Mouse (Mus musculus) common myeloid progenitor, adult 5-6 weeks (primary cell): ENCODE data around the gene Chl1. TPM values are rescaled to one million over a fixed set of nuclear protein-coding genes. Genes with fewer than 3 reads are reported as not detected.

Experiments
- ATAC-seq: replicated peaks from 2 replicates; pipeline ENCODE4 v1.8.0; 2016; ENCODE audit warnings: low read depth, mild to moderate bottlenecking, moderate TSS enrichment, inconsistent platforms; ENCODE audit not compliant: poor library complexity, severe bottlenecking
- total RNA-seq: library from RNA; stranded (forward); fragments of 200-1000, 187-1606 nt; gene quantifications from 2 replicates; pipeline ENCODE4 v1.2.3, GENCODE M21; 2017

Gene Chl1
- total RNA-seq, 1 experiment from 2014 or later = not detected

- ATAC-seq = 0 out of 2 replicates have a peak, but pooled peaks have one; percentile 36
Measured at GRCm38 (mm10) chr6:103753891-103754290, 243.5 kb downstream of the Chl1 start.

- no peak for ATAC-seq
Measured at GRCm38 (mm10) chr6:103766830-103767229, 256.4 kb downstream of the Chl1 start.

GRCm38 (mm10) chr6:103781058-103781457, 270.7 kb downstream of the Chl1 start:
- no peak for ATAC-seq

GRCm38 (mm10) chr6:103791077-103791632, 280.8 kb downstream of the Chl1 start:
- ATAC-seq = no peak

GRCm38 (mm10) chr6:103795241-103795640, 284.9 kb downstream of the Chl1 start:
- no peak for ATAC-seq
